Mouse (Mus musculus): ENCODE data around the gene Psmg4. TPM values are rescaled to one million over a fixed set of nuclear protein-coding genes. Genes with fewer than 3 reads are reported as not detected.

Psmg4 gene
- total and polyA plus RNA-seq, 2 experiments from 2014 or later, result 87.7 to 99.5 TPM

DNA sequence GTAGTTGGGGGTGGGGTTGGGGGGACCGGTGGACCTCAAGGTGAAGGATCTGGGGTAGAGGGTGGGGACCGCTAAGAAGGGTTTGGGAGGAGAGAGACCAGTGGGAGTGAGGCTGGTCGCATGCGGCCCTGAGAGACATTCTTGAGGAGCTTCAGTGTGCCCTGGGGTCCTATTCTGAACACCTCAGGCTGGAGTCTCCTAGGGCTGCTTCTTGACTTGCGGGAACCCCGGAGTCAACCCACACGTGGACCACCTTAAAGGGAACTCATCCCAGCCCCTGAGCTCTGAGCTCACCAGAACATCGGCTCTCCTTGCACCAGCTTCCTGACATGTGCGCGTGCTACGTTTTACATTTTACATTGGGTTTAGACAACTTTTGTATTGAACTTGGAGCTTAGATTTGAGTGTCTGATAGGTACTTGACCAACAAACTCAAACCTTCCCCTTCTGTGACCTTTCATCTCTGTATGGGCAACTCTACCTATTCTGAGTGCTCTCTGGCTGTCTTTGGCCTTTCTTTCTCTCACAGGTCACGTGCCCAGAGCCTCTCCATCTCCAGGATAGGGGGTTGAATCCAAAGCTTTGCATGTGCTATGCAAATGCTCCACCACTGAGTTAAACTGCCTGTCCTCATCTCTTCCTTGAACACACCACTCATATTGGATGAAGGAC, 676 bp downstream of the Psmg4 start:
- Histone ChIP-seq H3K4me2 (ENCODE audit: low read depth, low read length, poor library complexity, severe bottlenecking) (peak overlapping the region; percentile 81), H3K9me3 (ENCODE audit: low read length) (no peaks in the 10 kb centered on the region), H3K9ac (replicated peaks; ENCODE audit: low read length, poor library complexity, severe bottlenecking) (peak overlapping the region; percentile 64), H3K36me3 (ENCODE audit: insufficient read depth, low read length) (peaks cover 5% of the 10 kb centered on the region), H3K27ac (ENCODE audit: low read depth, low read length) (peak overlapping the region; percentile 86), H3K27me3 (ENCODE audit: insufficient read depth, low read length) (no peaks in the 10 kb centered on the region), H3K4me1 (ENCODE audit: insufficient read depth, low read length) (no peaks in the 10 kb centered on the region), H3K4me3 (ENCODE audit: low read depth, low read length) (peak overlapping the region; percentile 66)
- DNase-seq (ENCODE audit: low spot score), result peak; percentile 10
- TF ChIP-seq CTCF (IDR thresholded peaks at IDR 0.05), result no peak
- no peak; the same call in none of the 2 replicates for ATAC-seq (ENCODE audit: low FRiP score)
- 32% methylated on average over 12 of the region's 12 CpGs for WGBS

DNA sequence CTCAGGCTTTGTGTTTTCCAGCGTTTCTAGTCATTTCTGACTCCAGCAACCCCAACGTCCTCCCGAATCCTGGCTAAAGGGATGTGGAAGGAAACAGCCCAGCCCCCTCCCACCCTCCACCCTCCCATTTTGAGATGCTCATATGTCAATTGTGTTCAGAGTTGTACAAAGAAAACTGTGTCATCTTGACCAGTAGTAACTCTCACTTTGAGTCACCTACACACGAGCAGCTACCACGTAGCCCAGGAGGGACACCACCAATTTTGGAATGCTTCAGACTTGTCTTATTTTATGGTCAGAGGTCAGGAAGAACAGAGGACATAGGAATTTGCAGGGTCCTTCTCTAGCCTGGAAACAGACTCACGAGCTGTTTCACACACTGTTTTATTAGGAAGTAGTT, 11.3 kb downstream of the Psmg4 start:
- 94% methylated on average over 6 of the region's 6 CpGs for WGBS
- TF ChIP-seq CTCF (IDR thresholded peaks at IDR 0.05), result no peak

DNA sequence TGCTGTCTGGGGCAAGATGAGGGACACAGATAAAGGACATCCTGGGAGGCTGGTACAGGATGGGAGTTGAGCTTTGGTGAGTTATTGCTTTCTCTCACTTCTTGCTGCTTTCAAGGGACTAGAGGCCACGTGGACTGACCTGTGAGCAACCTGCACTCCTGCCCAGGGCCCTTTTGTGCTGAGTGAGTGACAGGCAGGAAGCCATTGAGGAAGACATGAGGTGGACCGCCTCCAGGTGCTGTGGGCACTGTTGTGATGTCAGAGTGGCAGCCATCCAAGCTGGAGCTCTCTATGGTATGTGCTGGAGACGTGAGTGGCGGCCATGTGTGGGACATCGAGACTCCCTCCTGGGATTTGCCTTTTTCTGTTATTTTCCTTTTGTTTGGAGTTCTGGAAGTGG, 18.9 kb downstream of the Psmg4 start:
- no peak overlapping the region for H3K4me2 ChIP-seq (ENCODE audit: low read depth, low read length, poor library complexity, severe bottlenecking)
- ATAC-seq (ENCODE audit: low FRiP score), result no peak
- H3K36me3 ChIP-seq (ENCODE audit: insufficient read depth, low read length), result peaks cover 43% of the 10 kb centered on the region
- H3K9me3 ChIP-seq (ENCODE audit: low read length), result no peaks in the 10 kb centered on the region
- H3K27me3 ChIP-seq (ENCODE audit: insufficient read depth, low read length), result no peaks in the 10 kb centered on the region
- H3K27ac ChIP-seq (ENCODE audit: low read depth, low read length), result no peak overlapping the region
- no peak overlapping the region for H3K4me3 ChIP-seq (ENCODE audit: low read depth, low read length)
- WGBS, result 81% methylated on average over 5 of the region's 5 CpGs
- no peak overlapping the region for H3K9ac ChIP-seq (replicated peaks; ENCODE audit: low read length, poor library complexity, severe bottlenecking)
- DNase-seq (ENCODE audit: low spot score), result no peak
- H3K4me1 ChIP-seq (ENCODE audit: insufficient read depth, low read length), result no peaks in the 10 kb centered on the region
- no peak for TF ChIP-seq CTCF (IDR thresholded peaks at IDR 0.05)

More for the DNA sequence above, 11.3 kb downstream of the Psmg4 start:
- 0 out of 2 replicates have a peak, but pooled peaks cover 3% of the 10 kb centered on the region for H3K36me3 ChIP-seq (ENCODE audit: insufficient read depth, low read length)
- H3K27me3 ChIP-seq (ENCODE audit: insufficient read depth, low read length), result no peaks in the 10 kb centered on the region
- no peak overlapping the region for H3K4me2 ChIP-seq (ENCODE audit: low read depth, low read length, poor library complexity, severe bottlenecking)
- no peak for ATAC-seq (ENCODE audit: low FRiP score)
- no peak overlapping the region for H3K9ac ChIP-seq (replicated peaks; ENCODE audit: low read length, poor library complexity, severe bottlenecking)
- H3K4me3 ChIP-seq (ENCODE audit: low read depth, low read length), result no peak overlapping the region
- no peaks in the 10 kb centered on the region for H3K9me3 ChIP-seq (ENCODE audit: low read length)
- no peak for DNase-seq (ENCODE audit: low spot score)
- H3K27ac ChIP-seq (ENCODE audit: low read depth, low read length), result no peak overlapping the region
- no peaks in the 10 kb centered on the region for H3K4me1 ChIP-seq (ENCODE audit: insufficient read depth, low read length)

DNA sequence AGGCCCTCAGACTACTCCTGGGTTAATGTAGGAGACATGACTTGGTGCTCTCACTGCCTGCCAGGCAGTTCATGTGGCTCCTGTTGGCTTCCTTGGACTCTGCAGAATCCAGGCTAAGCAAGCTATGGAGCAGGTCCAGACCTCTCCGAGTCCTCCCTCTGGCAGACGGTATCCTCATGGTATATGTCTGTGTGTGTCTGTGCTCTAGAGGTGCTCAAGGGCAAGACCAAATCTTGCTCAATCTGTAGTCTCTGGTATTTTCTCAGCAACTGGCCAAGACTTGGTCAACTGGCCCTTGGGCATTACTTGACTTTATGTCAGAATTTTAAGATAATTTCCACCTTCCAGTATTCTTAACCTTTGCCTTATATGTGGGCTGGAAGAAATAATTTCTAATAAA, 22.6 kb downstream of the Psmg4 start:
- Histone ChIP-seq H3K4me2 (ENCODE audit: low read depth, low read length, poor library complexity, severe bottlenecking) (no peak overlapping the region), H3K4me3 (ENCODE audit: low read depth, low read length) (no peak overlapping the region), H3K27me3 (ENCODE audit: insufficient read depth, low read length) (no peaks in the 10 kb centered on the region), H3K9me3 (ENCODE audit: low read length) (no peaks in the 10 kb centered on the region), H3K36me3 (ENCODE audit: insufficient read depth, low read length) (peaks cover 33% of the 10 kb centered on the region), H3K27ac (ENCODE audit: low read depth, low read length) (no peak overlapping the region), H3K9ac (replicated peaks; ENCODE audit: low read length, poor library complexity, severe bottlenecking) (no peak overlapping the region), H3K4me1 (ENCODE audit: insufficient read depth, low read length) (no peaks in the 10 kb centered on the region)
- DNase-seq (ENCODE audit: low spot score) (no peak), ATAC-seq (ENCODE audit: low FRiP score) (no peak)
- no peak for TF ChIP-seq CTCF (IDR thresholded peaks at IDR 0.05)
- WGBS, result 97% methylated on average over 2 of the region's 2 CpGs

DNA sequence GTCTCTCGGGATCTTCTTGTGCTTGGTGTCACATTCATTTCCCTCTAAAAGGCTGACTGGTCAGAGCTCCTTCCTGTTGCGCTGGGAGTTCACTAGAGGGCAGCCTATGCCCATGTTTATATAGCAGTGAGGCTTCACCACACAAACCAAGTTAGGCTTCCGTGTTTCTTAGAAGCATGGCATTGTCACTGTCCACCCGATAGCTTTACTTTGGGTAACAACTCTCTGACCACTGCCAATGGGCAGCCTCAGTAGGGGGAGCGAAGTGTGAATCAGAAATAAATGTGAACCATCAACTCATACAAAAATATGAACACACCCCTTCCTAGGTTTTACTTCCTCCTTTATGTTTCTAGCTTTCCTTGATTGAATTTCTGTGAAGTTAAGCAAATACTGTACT, 24.8 kb downstream of the Psmg4 start:
- H3K9ac ChIP-seq (replicated peaks; ENCODE audit: low read length, poor library complexity, severe bottlenecking), result no peak overlapping the region
- H3K4me2 ChIP-seq (ENCODE audit: low read depth, low read length, poor library complexity, severe bottlenecking), result no peak overlapping the region
- no peaks in the 10 kb centered on the region for H3K27me3 ChIP-seq (ENCODE audit: insufficient read depth, low read length)
- TF ChIP-seq CTCF (IDR thresholded peaks at IDR 0.05), result peak; percentile 93
- H3K4me1 ChIP-seq (ENCODE audit: insufficient read depth, low read length), result no peaks in the 10 kb centered on the region
- 10% methylated on average over 5 of the region's 5 CpGs for WGBS
- DNase-seq (ENCODE audit: low spot score), result peak; percentile 92
- no peak overlapping the region for H3K4me3 ChIP-seq (ENCODE audit: low read depth, low read length)
- H3K27ac ChIP-seq (ENCODE audit: low read depth, low read length), result no peak overlapping the region
- peaks cover 21% of the 10 kb centered on the region for H3K36me3 ChIP-seq (ENCODE audit: insufficient read depth, low read length)
- no peaks in the 10 kb centered on the region for H3K9me3 ChIP-seq (ENCODE audit: low read length)
- ATAC-seq (ENCODE audit: low FRiP score), result peak; percentile 75

DNA sequence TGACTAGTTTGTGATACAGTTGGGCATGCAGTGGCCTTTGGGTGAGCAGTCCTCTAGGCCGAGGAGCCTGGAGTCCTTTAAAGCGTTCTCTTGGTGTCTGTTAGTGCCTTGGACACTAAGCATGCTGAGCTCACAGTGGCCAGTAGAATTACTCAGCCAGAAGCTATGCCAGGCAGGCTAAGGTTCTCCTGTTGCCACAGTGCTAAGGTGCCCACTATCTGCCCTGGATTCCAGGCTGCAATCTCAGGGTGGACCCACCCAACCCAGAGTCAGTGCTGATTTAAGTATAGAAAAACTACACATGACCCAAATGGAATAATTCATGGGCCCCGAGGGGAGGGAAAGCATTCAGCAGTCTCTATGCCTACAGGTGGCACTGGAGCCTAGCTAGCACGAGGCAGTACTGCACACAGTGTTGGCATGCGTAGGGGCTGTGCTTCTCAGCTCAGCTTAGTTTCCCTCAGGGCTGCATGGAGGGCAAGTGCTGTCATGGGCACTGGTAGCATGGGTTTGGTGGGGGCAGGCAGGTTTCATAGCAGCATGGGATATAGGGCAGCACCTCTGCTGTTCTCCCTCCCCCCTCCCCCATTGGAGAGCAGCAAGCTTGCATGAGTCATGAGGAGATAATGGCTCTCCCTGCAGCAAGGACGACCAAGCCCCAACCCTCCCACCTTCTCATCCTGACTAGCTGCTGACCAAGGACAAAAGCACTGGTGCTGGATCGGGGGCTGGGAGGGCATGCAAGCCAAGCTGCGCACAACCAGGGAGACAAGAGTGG, 29.8 kb downstream of the Psmg4 start:
- Histone ChIP-seq H3K36me3 (ENCODE audit: insufficient read depth, low read length) (peaks cover 32% of the 10 kb centered on the region), H3K4me2 (ENCODE audit: low read depth, low read length, poor library complexity, severe bottlenecking) (no peak overlapping the region), H3K27ac (ENCODE audit: low read depth, low read length) (no peak overlapping the region), H3K9me3 (ENCODE audit: low read length) (no peaks in the 10 kb centered on the region), H3K27me3 (ENCODE audit: insufficient read depth, low read length) (no peaks in the 10 kb centered on the region), H3K4me3 (ENCODE audit: low read depth, low read length) (no peak overlapping the region), H3K9ac (replicated peaks; ENCODE audit: low read length, poor library complexity, severe bottlenecking) (no peak overlapping the region), H3K4me1 (ENCODE audit: insufficient read depth, low read length) (no peaks in the 10 kb centered on the region)
- WGBS, result 58% methylated on average over 8 of the region's 8 CpGs
- ATAC-seq (ENCODE audit: low FRiP score), result peak; percentile 73; the same call in 1 of the 2 replicates
- peak; percentile 64 for TF ChIP-seq CTCF (IDR thresholded peaks at IDR 0.05)
- DNase-seq (ENCODE audit: low spot score), result peak; percentile 61
